Mouse (Mus musculus): ENCODE data around the gene Meis1.
A peak's percentile ranks its signal among the peaks of the same experiment; 100 is the strongest.

Meis1 gene

DNA sequence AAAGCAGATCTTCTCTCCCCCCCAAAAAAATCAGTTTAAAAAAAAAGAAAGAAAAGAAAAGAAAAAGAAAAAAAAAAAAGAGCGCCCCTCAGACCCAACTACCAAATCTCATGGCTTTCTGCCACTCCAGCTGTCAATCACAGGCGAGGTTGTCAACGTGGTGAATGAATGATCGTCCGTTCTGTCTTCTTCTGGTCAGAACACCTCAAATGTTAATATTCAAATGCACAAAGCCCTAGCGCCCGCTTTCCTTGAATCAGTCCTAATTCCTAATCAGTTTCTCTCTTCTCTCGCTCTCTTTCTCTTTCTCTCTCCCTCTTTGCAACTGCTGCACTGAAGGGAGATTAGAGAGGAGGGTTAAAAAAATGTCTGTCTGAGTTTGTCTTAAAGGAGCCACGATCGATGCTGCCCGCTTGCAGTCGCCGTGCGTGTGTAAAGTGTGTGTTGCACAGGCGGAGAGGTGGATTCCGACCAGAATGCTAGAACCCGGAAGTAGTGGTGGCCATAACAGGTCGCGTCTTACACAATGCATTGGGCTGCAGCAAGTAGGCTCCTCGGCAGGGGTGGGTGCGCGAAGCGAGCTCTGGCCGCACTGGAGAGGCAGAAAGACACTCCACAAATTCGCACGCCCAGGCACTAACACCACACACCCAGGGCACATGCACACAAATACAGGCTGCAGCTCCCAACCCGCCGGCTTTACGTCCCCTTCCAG is at the start of gene Meis1:
Gene Meis1 (minus strand): TSS at position 497 of the 715 bp plus-strand sequence.
- DNase-seq, result peak; percentile 90 to 93

DNA sequence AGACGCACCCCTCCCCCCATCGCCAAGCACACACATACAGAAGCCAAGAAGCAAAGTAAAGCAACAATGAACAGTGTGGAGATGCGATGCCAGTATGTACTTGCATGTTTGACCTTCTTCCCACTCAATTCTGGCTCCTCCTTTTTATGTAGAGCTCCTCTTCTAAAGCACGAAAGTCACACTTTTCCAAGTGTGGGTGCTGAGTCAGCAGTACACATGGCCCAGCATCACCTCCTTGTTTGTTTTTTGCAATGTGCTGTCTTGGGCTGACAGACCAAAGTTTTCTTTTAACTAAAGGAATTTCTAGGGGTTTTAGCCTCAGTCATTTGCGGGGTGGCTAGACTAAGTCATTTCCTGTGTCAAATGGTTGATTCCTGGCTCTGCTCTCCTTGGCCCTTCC is 48.5 kb upstream of the Meis1 start:
- DNase-seq, result no peak

DNA sequence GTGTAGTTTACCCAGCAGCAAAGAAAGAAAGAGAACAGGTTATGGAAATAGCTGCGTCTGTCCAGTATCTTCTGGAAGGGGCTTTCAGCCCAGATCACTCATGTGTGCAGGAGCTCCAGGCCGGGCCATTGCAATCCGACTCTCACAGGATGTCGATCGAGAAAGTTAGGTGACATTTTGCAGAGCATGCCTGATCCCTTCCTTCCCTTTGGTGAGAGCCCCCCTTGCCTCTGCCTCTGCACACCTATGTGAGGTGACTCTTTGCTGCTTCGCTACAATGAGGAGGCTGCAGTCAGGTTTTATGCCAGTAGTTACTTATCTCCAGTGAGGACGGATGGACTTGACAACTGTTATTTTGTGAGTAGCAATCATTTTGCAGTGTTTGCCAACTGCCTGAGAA is 30.5 kb upstream of the Meis1 start:
- no peak for DNase-seq

DNA sequence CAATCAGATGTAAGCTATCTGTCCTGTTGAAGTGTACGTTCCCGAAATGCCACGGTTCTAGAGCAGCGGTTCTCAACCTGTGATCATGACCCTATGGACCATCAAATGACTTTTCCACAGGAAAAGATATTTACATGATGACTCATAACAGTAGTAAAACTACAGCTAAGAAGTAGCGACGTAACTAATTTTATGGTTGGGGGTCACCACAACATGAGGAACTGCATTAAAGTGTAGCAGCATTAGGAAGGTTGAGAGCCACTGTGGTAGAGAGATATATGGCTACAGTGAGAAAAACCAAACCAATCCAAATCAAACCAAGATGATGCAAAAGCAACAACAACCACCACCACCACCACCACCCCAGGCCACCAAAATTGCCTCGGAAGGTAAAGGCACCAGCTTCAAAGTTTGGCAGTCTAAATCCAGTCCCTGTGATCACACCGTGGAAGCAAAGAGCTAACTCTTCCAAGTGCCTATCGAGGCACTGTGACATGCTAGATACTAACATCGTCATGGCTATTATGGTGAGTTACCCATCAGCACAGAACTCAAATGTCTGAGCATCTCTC is 17.9 kb upstream of the Meis1 start:
- DNase-seq, result no peak

DNA sequence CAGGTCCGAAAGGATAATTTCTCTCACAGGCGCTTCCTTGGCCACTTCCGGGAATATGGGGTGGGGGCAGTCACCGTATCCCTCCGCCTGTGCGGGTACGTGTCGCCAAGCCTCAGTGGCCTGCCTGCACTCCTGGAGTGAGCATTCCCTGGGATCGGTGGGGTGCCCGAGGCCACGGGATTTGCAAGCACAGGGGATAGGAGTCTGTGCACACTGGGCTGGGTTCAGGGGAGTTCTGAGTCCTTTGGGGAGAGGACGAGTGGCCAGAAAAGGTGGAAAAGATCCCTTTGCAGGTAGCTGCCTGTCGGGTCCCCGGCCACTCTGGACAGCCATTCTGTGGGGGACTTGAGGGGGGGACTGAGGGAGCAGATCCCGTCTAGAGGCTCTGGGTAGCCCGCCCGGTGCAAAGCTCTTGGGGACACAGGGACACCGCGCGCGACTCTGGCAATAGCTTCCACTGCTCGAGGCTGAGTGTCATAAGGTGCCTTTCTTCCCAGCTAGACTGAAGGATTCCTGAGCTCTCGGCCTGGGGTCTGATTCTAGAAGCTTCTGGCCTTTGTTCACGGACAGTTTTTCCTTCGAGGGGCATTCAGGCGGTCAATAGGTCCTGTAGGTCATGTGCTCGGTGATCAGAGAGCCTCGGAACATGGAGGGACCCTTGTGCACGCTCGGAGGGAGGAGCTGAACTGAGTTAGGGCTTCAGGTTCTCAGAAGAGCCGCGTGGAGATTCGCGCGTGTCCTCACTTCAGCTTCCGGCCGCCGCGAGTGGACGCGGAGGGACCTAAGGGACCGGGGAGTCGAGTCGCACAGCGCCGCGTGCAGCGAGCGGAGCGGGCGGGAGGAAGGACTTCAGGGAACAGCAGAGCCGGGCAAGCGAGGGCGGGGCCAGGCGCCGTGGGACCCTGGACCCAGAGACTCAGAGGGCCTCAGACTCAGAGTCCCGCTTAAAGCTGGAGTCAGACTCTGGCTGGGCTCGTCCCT is 8.1 kb upstream of the Meis1 start:
- DNase-seq, result peak; percentile 44 to 56

DNA sequence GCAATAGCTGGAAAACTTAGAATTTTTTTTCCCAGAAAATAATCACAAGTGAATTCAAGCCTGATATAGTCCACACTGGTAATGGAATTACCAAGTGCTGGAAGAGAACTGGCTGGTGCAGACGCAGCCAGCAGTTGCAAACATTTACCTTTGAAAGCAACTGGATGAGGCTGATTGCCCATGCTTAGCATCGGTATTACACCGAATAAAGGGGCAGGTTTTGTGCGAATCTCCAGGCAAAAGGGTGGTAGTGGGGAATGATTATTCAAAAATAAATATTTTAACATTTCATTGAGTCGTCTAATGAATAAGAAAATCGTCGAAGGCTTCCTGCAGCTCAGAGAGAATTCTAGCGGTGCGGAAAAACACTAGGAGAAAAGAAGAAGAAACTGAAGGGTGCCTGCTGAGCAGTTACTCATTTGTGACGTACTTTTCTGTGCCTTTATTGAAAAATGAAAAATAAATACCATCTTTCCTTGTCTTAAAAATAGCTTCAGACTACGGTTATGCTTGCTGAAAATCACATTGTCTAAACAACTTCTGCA is 7.3 kb upstream of the Meis1 start:
- no peak for DNase-seq

DNA sequence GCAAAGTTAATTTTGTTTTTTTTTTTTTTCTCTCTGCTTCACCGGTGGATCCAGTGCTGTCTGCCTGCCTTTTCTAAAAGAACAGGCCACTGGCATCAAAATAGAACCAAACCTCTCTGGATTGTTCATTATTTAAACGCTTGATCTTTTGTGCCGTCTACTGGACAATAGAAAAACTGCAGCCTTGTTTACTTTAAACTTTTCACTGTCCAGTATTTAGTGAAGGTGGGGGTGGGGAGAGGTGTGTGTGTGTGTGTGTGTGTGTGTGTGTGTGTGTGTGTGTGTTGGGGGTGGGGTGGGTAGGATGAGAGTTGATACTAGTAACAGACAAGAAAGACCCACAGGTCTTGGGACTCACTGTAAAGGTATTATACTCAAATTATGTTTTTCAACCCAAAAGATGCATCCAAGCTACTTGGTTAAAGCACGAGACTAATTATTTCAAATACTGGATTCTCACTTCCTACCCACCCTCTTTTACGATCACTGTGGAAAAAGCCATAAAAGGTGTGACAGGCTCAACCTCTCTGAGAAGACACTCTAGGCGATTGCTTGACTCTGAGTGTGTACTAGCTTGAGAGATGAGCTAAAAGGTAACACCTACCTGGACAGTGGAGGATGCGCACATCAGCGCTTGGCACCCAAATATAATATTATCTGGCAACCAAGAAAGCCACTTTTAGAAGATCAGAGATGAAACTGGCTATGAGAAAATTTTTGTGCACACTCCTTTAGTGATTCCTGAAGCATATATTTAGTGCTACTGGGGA is 5.9 kb upstream of the Meis1 start:
- DNase-seq, result peak in 1 of 2 experiments; percentile 40

DNA sequence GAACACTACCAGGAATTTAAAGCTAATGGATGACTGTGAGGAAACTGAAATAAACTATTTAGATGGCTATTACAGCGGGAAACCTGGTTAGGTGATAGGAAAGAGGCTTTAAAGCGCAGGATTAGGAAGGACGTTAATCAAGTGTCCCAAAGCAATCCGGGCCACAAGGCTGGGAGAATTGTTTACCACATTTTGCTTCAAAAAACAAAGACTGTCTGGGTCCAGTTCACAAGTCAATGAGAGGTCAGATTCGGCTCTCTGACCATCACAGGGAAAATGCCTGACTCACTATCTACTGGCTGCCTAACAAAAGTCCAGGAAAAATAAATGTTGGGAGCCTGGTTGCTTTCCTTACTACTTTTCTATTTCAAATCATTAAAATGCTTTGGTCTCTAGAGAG is 4.6 kb upstream of the Meis1 start:
- DNase-seq, result no peak

DNA sequence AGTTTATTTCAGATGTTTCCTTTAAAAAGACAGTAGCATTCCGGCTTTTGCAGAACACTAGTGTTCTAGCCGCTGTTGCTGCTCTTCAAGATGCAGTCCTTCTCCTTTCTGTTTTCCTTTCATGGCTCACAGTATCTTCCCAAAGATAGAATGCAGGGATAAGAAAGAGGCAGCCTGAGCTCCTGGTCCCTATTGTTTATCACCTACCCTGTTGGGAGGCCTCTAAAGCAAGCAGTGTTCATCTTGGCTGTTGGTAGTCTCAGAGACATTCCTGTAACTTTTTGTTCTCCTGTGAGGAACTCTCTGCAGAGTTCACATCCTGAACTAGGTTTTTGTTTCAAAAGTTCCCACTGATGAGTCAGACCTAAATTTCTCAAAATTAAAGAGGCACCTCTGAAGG is 3.8 kb upstream of the Meis1 start:
- no peak for DNase-seq

DNA sequence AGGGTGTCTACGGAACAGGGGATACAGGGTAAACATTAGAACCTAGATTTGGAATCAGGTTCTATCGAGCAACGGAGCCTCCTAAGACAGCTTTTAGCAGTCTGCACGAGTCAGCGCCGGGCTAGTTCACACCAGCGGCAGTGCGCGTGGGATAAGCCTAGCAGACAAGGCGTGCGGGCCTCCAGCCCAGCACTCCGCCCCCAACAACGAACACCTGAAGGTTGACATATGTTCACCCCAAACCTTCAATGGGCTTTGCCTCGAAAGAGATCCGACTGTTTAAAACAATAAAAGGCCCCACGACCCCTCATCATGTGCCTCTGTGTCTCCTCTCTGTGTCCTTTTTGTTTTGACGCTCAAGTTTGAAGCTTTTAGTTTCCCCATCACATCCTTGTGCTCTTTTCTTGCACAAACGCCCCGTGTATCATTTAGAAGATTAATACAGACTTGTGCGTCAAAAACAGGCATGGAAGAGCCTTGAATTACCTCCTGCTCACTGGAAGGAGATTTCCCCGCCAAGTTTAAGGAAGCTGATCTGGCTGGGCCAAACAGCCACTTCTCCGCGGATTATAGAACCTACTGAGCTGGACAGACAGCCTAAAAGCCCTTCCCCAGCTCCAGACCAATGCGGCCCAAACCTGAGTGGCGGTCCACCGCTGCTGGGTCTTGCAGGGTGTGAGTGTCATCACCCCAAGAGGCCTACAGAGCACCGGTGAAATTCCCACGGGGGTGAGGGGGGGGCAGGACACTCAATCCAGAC is 2.3 kb upstream of the Meis1 start:
- DNase-seq, result peak in 1 of 2 experiments; percentile 17

DNA sequence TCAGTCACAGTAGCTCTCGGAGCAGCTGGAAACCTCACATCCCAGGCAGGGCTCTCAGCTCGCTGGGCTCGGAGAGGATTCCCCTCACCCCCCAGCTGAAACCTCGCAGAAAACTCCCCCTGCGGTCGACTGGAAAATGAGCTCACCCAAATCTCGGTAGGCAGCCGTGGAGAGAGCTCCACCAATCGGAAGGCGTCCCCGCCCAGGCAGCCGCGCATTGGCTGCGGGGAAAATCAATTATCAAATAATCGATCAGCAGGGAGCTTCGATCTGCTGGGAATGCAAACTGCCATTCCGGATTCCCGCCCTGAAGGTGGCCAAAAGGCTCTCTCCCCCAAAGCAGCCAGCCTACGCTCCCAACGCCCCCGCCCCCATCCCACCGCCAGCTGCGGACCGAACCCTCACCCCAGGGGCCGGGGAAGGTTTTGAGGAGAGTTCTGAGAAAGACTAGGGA is 1.6 kb upstream of the Meis1 start:
- peak; percentile 92 to 94 for DNase-seq

DNA sequence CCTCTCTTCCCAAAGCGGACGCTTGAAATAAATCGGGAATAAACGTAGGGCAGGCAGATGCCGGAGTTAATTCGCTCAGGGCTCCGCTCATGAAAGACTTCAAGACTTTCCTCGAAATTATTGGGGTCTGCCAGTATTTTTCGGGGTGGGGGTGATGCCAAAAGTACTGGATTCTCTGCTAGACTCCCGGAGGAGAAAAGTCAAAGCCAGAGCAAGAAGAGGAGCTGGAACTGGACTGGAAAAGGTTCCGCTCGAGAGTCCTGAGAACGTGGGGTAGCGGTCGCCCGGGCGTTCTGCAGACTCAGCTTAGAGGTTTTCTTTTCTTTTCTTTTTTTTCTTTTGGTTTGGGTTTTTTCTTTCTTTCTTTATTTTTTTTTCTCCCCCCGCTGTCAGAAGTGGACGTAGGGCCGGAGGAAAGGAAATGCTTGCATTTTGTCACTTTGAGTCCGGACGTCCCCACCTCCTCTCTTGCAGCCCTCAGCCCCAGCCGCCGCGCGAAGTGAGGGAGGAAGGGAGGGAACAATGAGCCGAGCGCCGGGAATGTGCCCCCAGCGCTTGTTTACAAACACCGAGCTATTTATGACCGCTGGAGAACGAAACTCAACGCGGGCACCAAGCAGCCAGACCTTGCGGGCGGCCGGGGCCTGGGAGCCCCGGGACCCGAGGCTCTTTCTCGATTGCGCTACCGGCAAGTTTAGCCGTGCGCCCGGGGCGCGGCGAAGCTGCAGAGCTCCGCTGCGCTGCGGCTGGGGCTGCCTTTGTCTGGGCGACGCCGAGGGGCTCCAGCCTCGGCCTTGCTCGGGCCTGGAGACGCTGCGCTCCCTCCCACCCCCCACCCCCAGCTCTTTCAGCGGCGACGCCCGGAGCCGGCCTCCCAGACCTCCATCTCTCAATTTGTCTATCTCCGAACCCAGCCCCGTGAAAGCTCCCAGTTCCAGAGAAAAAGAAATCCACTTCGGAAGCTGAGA is 703 bp upstream of the Meis1 start:
- DNase-seq, result peak; percentile 63 to 72

DNA sequence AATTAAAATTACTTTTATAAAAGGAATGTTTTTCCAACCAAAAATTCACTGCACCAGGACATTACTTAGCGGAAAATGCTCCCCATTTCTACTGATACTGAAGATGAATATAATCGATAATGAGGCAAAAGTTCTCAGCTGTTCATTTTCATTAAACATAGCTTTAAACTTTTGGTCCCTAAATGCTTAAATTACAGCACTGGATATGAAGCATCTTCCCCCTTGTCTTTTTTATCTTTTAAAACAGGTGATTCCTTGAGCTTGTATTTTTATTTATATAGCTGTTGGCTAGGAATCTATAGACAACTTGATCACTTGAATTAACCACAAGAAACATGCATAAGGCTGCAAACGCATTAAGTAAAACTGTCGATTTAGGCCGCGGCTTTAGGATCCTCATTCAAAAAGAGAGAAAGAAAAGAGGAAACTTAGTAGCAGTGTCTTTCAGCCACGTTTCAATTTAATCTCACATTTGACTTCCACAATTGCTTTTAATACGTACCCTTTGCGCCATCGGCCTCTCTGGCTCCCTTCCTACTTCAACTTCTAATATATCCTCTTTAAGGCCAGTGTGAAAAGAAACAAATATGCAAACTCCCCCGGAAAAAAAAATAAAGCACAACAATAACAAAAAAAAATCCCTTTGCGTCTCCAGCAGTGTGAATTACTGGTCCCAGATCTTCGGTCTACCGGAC is 919 bp downstream of the Meis1 start:
- DNase-seq, result no peak

DNA sequence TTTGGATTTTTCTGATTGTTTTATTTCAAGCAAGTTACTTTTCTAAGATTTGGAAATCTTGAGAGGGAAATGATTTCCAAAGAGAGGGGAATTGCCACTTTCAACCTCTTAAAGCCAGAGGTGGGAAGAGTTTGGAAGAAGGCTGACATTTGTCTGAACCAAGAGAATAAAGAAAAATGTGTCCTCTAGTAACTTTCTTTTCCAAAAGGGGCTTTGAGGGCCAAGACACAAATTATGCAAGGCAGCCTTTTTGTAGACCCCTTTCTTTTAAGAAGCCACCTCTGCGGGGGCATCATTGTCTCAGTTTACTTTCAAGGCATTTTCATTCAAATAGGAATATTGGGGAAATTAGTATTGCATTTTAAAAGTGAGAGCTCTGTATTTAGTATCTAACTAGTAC is 1.5 kb downstream of the Meis1 start:
- no peak for DNase-seq

DNA sequence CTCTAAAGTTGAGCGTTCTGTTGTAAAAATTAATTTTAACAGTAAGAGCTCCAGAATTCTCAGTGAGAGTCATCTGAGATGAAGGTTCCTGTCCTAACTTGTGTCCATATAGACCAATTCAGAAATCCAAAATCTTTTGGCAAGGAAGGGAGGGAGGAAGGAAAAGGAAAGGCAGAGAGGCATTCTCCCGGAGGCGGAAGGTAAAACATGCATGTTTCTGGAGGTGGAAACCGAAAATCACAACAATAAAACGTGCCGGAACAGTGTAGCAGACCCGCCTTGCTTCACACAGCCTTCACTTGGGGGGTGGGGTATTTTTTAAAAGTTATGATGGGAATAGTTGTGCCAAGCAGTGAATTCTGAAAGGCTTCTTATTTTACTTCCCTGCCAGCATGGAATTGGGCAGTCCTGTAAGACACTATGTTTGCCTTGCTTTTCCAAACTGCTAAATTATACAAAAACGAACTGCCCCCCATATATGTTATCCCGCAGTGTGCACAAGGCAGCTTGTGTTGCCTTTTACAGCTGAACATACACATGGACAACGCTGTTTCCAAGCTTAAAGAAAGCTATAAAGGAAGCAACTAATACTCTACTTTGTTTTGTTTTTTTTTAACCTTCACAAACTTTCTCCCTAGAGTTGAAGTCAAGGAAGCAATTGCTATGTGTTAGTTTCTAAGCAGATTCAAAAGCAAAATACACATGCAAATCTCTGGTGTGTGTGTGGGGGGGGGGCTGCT is 2.1 kb downstream of the Meis1 start:
- peak in 1 of 2 experiments; percentile 6 for DNase-seq

DNA sequence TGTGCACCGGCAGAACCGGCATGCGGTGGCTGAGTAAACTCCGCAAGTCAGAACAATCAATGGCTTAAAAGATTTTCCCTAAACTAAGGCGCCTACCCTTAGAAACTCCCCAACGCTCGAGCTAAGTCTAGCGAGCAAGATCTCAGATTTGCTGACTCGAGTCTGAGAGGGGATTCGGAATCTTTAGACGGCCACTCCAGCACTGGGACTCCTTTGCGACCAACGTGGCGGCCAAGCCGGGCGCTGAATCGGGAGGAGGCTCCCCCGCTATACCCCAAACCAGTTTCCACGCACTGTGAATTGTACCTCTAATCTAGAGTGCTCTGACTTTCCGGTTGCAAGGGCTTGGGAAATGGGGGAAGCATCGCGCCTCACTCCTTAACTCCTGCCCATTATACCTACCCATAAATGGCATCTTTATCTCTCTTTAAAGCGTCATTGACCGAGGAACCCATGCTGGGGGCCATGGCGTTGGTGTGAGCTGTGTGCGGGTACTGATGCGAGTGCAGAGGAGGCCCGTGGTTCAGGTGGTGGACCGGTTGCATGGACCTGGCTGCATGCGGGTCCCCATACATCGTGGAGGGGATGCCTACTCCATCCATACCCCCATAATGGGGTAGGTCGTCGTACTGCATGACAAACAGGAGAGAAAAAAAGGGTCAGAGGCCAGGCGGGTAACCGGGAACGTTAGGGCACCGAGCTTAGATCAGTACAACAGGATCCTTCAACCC is 2.9 kb downstream of the Meis1 start:
- DNase-seq, result peak in 1 of 2 experiments; percentile 5

DNA sequence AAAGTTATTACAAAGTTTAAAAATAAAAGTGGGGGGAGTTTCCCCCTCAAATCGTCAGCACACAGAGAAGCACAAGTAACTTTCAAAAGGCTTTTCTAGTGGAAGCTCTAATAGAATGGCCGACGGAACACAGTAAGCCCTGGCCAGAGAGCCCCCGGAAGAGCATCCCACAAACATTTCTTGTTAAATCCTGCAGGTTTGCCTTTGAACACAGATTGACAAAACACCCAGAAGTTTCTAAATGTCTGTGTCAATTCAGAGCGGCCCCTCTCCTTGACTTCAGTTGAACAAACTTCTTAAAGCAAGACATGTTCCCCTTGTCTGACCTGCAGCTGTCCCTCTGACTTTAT is 3.4 kb downstream of the Meis1 start:
- DNase-seq, result no peak

DNA sequence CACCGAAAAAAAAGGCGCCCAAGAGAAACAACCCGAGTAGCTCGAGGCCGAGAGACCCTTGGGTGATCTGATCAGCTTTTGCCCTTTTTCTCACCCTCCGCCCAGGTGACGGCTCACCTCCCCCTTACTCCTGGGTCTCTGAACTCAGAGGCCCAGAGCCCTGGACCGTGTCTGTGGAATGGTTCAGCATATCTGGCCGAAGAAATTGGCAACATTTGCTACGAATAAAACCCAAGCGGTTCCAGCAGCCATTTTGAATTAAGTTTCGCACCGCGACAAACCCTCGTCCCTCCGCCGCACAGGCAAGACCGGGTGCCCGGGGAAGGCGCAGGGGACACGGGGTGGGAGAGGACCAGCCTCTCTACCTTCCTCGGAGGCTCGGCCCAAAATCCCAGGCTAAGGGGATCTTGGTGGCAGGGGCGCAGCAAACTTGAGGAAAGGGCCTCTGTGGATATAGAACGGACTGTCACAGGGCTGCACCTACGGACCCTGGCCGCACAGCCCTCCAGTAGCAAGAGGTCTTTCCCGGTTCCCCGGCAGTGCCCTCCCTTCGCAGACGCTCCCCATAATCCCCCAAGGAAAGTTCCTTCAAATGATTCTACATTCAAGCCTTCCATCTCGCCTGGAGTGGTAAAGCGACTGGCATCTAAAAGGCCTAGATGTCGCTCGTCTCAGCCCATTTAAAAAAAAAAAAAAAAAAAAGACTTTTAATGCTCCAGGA is 4.2 kb downstream of the Meis1 start:
- peak in 1 of 2 experiments; percentile 3 for DNase-seq
